Mouse (Mus musculus) heart, postnatal 10 days (tissue): ENCODE data around the gene Mplkip. TPM values are rescaled to one million over a fixed set of nuclear protein-coding genes. Genes with fewer than 3 reads are reported as not detected.

Experiments
- microRNA-seq, 2 experiments: library from miRNA; unstranded; fragments of <30 nt; microRNA quantifications; one replicate each; pipeline ENCODE4 v1.2.0; 2022
- total RNA-seq, 2 experiments: library from RNA; stranded (reverse); gene quantifications; 2 replicates each; pipeline ENCODE4 v1.2.3; 2021

The Mplkip gene
- total RNA-seq, 2 experiments from 2014 or later = 10.4 to 12.2 TPM

Small RNA genes within 50 kb of the gene (microRNA-seq; reads per million reads assigned to microRNA genes)
- gene Mir466i = 0 reads per million in 2 experiments

Other genes starting within 250 kb of the Mplkip start
- 1 to 10 TPM; 1.2 to 1.8 TPM for gene Sugct, start 361 bp downstream of the Mplkip start, total RNA-seq
- gene Cdk13, start 109.9 kb downstream of the Mplkip start, total RNA-seq = 10 to 100 TPM; 35.3 to 35.4 TPM
- gene Rala, start 249.0 kb downstream of the Mplkip start, total RNA-seq = 10 to 100 TPM; 47.4 to 48.9 TPM